Mouse (Mus musculus) cerebellum, adult 2 months (tissue): ENCODE measurements around the gene Diras1. TPM values are rescaled to one million over a fixed set of nuclear protein-coding genes. Genes with fewer than 3 reads are reported as not detected.
"Not testable (repeated sequence)": the region's sequence is repeated elsewhere in the genome, so short reads cannot be mapped to it uniquely, and the experiment has no call there.

ENCODE experiments used
- DNase-seq, 2 experiments: peaks; one replicate each; pipeline ENCODE4 v3.0.0; 2021
- H3K27ac ChIP-seq: fragments of 200-500 bp; 2 replicates; pipeline ENCODE4 v1.5.1; 2012; ENCODE audit warnings: low read length, control low read depth, inconsistent platforms; ENCODE audit not compliant: insufficient read depth
- H3K27me3 ChIP-seq: fragments of 200-500 bp; 2 replicates; pipeline ENCODE4 v1.6.1; 2012; ENCODE audit warnings: inconsistent platforms, mild to moderate bottlenecking, low read length, moderate library complexity; ENCODE audit not compliant: control insufficient read depth, insufficient read depth
- H3K4me1 ChIP-seq: fragments of 200-500 bp; 2 replicates; pipeline ENCODE4 v1.6.1; 2011; ENCODE audit warnings: low read length; ENCODE audit not compliant: control insufficient read depth, insufficient read depth
- H3K4me3 ChIP-seq: fragments of 200-500 bp; replicated peaks from 2 replicates; pipeline ENCODE3; 2011; ENCODE audit warnings: mild to moderate bottlenecking, low read depth, low read length, control low read depth; ENCODE audit not compliant: insufficient read depth
- CTCF ChIP-seq: fragments of 200-500 bp; IDR thresholded peaks from 2 replicates; pipeline ENCODE4 v1.5.1; 2011; ENCODE audit warnings: low read depth, mild to moderate bottlenecking, control low read depth, low read length, moderate library complexity, borderline replicate concordance; ENCODE audit not compliant: insufficient read depth
- POLR2A ChIP-seq: fragments of 200-500 bp; IDR thresholded peaks from 2 replicates; pipeline ENCODE4 v1.6.1; 2011; ENCODE audit warnings: low read length, control low read depth, borderline replicate concordance; ENCODE audit not compliant: insufficient read depth
- WGBS: fragments of 180-500 bp; shearing (Covaris S2); methylation state at CpG from one replicate; pipeline ENCODE4 v1.1.7; 2018; 5-methylcytosine and 5-hydroxymethylcytosine counted together
- polyA plus RNA-seq: library from polyadenylated mRNA; depleted of rRNA; stranded (reverse); fragments of >200 nt; gene quantifications from 2 replicates; pipeline ENCODE4 v1.2.3, GENCODE M21; 2012

The Diras1 gene
- polyA plus RNA-seq, 1 experiment = 136 TPM

DNA sequence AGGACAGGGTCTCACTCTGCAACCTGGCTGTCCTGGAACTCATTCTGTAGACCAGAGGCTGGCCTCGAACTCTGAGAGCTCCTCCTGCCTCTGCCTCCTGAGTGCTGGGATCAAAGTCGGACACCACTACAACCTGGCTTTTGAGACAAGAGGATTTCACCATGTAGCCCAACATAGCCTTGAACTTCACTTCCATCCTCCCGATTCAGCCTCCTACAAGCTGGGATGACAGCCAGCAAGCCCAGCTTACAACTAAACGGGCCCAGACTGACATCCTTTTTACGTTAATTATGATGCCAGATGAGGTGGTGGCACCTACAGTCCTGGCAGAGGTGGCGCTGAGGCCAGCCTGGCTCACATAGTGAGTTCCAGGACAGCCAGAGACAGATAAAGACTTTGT lies 33.4 kb upstream of the Diras1 start:
- H3K4me3 ChIP-seq = peak overlapping the region; percentile 98
- peaks cover 38% of the 10 kb centered on the region for H3K4me1 ChIP-seq
- WGBS = 43% methylated on average over 6 of the region's 6 CpGs
- H3K27ac ChIP-seq = no peak overlapping the region; the same call in 1 of the 2 replicates
- H3K27me3 ChIP-seq = no peaks in the 10 kb centered on the region
- TF ChIP-seq CTCF = no peak
- no peak for TF ChIP-seq POLR2A
- no peak for DNase-seq

DNA sequence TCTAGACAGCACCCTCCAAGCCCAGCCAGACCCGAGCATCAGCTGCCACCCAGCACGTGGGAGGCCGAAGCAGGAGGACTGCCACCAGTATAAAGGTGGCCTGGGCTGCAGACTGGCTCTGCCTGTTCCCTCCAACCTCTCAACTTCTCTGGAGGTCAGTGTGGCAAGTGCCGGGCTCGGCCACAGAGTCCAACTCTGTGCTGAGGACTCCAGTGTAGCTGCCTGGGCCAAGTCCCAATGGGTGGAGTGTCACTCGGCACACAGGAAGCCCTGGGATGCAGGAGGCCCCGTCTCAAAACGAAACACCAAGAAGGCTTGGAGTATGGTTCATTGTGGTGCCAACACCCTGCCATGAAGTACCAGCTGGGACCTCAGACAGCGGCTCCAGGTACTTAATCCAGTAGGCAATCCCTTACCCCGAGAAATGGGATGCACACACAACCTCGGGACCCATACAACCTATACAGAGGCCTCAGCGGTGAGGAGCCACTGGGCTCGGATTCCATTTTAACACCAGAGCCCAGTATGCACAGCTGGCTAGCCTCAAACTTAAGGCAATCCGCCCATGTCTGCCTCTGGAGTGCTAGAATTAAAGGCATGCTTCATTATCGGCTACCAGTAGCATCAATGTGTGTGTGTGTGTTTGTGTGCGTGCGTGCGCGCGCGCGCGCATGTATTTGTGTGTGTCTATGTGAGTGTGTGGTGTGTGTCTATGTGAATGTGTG lies 32.1 kb upstream of the Diras1 start:
- 62% methylated on average over 23 of the region's 23 CpGs for WGBS
- TF ChIP-seq POLR2A (no peak), CTCF (no peak)
- Histone ChIP-seq H3K4me1 (peaks cover 50% of the 10 kb centered on the region), H3K4me3 (peak overlapping the region; percentile 7), H3K27ac (peak overlapping the region; percentile 42; the same call in 1 of the 2 replicates), H3K27me3 (no peaks in the 10 kb centered on the region)
- no peak for DNase-seq

DNA sequence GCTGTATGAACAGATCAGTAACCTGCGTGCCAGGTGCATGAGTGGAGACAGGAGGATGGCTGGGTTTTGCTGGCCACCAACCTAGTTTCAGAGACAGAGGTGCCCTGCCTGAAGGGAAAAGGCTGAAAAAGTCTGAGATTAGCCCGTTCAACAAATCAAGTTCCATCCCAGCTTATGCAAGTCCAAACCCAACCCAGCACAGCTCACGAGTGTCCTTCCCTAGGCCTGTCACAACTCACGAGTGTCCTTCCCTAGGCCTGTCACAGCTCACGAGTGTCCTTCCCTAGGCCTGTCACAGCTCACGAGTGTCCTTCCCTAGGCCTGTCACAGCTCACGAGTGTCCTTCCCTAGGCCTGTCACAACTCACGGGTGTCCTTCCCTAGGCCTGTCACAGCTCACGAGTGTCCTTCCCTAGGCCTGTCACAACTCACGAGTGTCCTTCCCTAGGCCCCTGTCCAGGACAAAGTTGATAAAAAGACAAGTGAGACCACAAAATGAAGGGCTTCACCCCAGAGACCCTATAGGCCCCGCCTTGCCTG lies 30.4 kb upstream of the Diras1 start:
- H3K4me3 ChIP-seq, H3K27me3 ChIP-seq, H3K27ac ChIP-seq, DNase-seq: not testable (repeated sequence)
- peaks cover 54% of the 10 kb centered on the region for H3K4me1 ChIP-seq
- 67% methylated on average over 11 of the region's 11 CpGs for WGBS

DNA sequence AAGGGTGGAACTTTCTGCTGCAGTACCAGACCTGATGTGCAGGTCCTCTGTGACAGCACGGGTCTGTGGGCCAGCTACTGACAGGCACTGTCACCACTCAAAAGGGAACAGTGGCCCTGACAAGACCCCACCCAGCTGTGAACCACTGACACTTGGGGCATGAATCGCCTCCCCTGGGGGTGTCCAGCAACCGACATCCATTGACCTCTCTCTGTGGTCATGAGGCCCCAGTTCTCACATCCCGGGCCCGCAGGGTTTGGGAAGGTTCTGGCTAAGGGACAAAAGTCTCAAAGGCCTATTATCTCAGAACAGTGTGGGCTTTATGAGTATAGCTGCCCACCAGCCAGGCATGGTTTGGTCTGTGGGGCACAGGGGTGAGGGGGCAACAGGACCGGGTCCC lies 29.7 kb upstream of the Diras1 start:
- WGBS = 72% methylated on average over 6 of the region's 6 CpGs
- peaks cover 54% of the 10 kb centered on the region for H3K4me1 ChIP-seq
- no peak for TF ChIP-seq CTCF
- TF ChIP-seq POLR2A = no peak
- H3K27me3 ChIP-seq = no peaks in the 10 kb centered on the region
- no peak for DNase-seq
- no peak overlapping the region for H3K27ac ChIP-seq
- H3K4me3 ChIP-seq = no peak overlapping the region

DNA sequence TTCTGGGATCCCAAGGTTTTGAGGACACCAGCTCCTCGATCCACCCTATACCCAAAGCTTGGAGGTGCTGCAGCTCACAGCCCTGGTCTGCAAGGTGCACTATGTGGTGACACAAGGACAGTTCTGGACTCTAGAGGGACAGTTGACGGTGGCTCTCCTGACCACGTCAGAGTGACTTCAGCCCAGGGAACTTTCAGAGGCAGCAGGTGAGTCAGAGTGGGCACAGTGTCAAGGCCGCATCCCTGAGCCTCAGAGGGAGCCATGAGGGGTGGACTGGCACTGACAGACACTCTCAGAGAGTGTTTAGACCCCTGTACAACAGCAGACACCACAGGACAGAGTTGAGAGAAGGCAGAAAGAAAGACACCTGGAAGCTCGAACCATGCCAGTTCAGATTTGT lies 27.1 kb upstream of the Diras1 start:
- DNase-seq = no peak
- TF ChIP-seq CTCF = no peak
- no peak for TF ChIP-seq POLR2A
- H3K4me3 ChIP-seq = no peak overlapping the region
- 49% methylated on average over 5 of the region's 5 CpGs for WGBS
- H3K27me3 ChIP-seq = no peaks in the 10 kb centered on the region
- no peak overlapping the region for H3K27ac ChIP-seq
- peaks cover 45% of the 10 kb centered on the region for H3K4me1 ChIP-seq

DNA sequence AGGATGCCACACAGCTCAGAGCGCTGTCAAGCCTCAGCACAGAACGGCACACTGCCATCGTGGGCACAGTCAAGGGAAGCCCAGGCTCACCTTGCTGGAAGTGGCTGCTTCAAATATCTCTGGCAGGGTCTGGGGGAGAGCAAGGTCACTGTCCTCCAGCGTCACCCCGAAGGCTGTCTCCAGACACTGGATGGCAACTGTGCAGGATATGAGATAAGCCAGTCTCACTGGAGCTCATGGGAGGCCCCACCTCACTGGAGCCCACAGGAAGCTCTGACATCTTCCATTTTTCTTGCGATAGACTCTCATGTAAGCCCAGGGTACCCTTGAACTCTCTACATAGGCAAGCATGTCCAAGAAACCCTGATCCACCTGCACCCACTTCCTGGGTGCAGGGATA lies 25.7 kb upstream of the Diras1 start:
- Histone ChIP-seq H3K27ac (no peak overlapping the region), H3K4me1 (peaks cover 32% of the 10 kb centered on the region), H3K4me3 (no peak overlapping the region), H3K27me3 (no peaks in the 10 kb centered on the region)
- DNase-seq = no peak
- 95% methylated on average over 6 of the region's 6 CpGs for WGBS
- TF ChIP-seq POLR2A (no peak), CTCF (no peak)

DNA sequence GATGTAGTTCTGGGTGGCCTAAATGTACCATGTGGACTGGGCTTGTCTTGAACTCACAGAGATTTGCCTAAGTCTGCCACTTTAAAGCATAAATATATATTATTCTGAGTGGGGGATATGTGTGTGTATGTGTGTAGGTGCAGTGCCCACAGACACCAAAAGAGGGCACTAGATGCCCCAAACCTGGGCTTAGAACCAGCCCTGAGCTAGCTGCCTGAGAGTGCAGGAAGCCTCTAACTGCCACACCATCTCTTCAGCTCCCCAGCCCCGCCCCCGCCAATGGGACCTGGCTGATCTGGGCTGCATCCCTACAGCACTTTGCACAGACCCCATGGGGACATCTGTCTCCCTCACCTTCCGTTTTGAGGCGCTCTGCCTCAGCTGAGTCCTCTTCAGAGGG lies 25.2 kb upstream of the Diras1 start:
- TF ChIP-seq POLR2A = no peak
- TF ChIP-seq CTCF = peak; percentile 45
- H3K27ac ChIP-seq = no peak overlapping the region
- H3K4me3 ChIP-seq = no peak overlapping the region
- DNase-seq = no peak
- no peaks in the 10 kb centered on the region for H3K27me3 ChIP-seq
- WGBS = 83% methylated on average over 4 of the region's 4 CpGs
- peaks cover 28% of the 10 kb centered on the region; the same call in 1 of the 2 replicates for H3K4me1 ChIP-seq

DNA sequence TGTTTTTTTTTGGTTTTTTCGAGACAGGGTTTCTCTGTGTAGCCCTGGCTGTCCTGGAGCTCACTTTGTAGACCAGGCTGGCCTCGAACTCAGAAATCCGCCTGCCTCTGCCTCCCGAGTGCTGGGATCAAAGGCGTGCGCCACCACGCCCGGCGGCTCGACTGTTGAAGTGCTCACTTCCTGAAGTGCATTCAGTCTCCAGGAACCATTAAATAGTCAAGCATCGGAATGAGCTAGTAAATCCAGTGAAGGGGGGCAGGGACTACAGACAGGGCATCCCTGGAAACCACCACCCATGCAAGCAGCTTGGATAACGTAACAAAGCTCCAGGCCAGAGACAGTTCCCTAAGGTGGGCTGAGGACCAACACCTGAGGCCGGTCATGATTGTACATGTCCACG lies 19.8 kb upstream of the Diras1 start:
- DNase-seq, H3K4me1 ChIP-seq, H3K4me3 ChIP-seq, H3K27me3 ChIP-seq, H3K27ac ChIP-seq: not testable (repeated sequence)
- WGBS = 93% methylated on average over 14 of the region's 14 CpGs
